Mouse (Mus musculus) erythroblast, embryonic 14.5 days (primary cell): ENCODE results near the gene Thap11. TPM values are rescaled to one million over a fixed set of nuclear protein-coding genes. Genes with fewer than 3 reads are reported as not detected.
"Not testable (repeated sequence)": the region's sequence is repeated elsewhere in the genome, so short reads cannot be mapped to it uniquely, and the experiment has no call there.

Source experiments
- H3K27me3 ChIP-seq: 2 replicates; pipeline ENCODE4 v1.6.1; 2012; ENCODE audit warnings: inconsistent platforms; ENCODE audit not compliant: control insufficient read depth
- H3K36me3 ChIP-seq: 2 replicates; pipeline ENCODE4 v1.6.1; 2012; ENCODE audit warnings: mild to moderate bottlenecking, inconsistent platforms; ENCODE audit not compliant: control insufficient read depth
- H3K4me1 ChIP-seq: 2 replicates; pipeline ENCODE4 v1.6.1; 2012; ENCODE audit warnings: inconsistent platforms; ENCODE audit not compliant: control insufficient read depth
- H3K4me3 ChIP-seq: replicated peaks from 2 replicates; pipeline ENCODE3; 2012; ENCODE audit warnings: moderate library complexity, mild to moderate bottlenecking, inconsistent platforms
- H3K9me3 ChIP-seq: 2 replicates; pipeline ENCODE4 v1.6.1; 2012; ENCODE audit warnings: low read length, inconsistent platforms, mixed read lengths; ENCODE audit not compliant: control insufficient read depth
- GATA1 ChIP-seq: IDR thresholded peaks from 2 replicates; pipeline ENCODE4 v1.6.1; 2012; ENCODE audit warnings: low read length, inconsistent platforms, mixed read lengths
- TAL1 ChIP-seq: IDR thresholded peaks from 3 replicates; pipeline ENCODE4 v1.6.1; 2012; ENCODE audit warnings: low read length, inconsistent platforms, mixed read lengths
- polyA plus RNA-seq: library from polyadenylated mRNA; stranded (reverse); fragments of >175 nt; gene quantifications from 2 replicates; pipeline ENCODE4 v1.2.3, GENCODE M21; 2012

The Thap11 gene
- polyA plus RNA-seq, 1 experiment: 2.8 TPM

- Histone ChIP-seq H3K9me3 (peaks cover 10% of the 10 kb centered on the region), H3K27me3 (no peaks in the 10 kb centered on the region; the same call in 1 of the 2 replicates), H3K36me3 (peaks cover 97% of the 10 kb centered on the region), H3K4me3 (peak overlapping the region; percentile 87), H3K4me1 (peaks cover 87% of the 10 kb centered on the region)
- TF ChIP-seq TAL1: no peak
- no peak for TF ChIP-seq GATA1
Observed at GRCm38 (mm10) chr8:105819659-105820058, 35.3 kb upstream of the Thap11 start.

- TF ChIP-seq TAL1 (peak; percentile 99), GATA1 (peak; percentile 100)
- Histone ChIP-seq H3K4me3 (peak overlapping the region; percentile 87), H3K9me3 (peaks cover 10% of the 10 kb centered on the region), H3K36me3 (peaks cover 97% of the 10 kb centered on the region), H3K4me1 (peaks cover 87% of the 10 kb centered on the region), H3K27me3 (no peaks in the 10 kb centered on the region; the same call in 1 of the 2 replicates)
Observed at GRCm38 (mm10) chr8:105820925-105821324, 34.0 kb upstream of the Thap11 start.

GRCm38 (mm10) chr8:105825506-105825905 lies 29.4 kb upstream of the Thap11 start:
- H3K9me3 ChIP-seq: peaks cover 10% of the 10 kb centered on the region
- H3K4me1 ChIP-seq: peaks cover 77% of the 10 kb centered on the region
- no peaks in the 10 kb centered on the region; the same call in 1 of the 2 replicates for H3K27me3 ChIP-seq
- peaks cover 82% of the 10 kb centered on the region for H3K36me3 ChIP-seq
- no peak for TF ChIP-seq GATA1
- H3K4me3 ChIP-seq: peak overlapping the region; percentile 87

DNA sequence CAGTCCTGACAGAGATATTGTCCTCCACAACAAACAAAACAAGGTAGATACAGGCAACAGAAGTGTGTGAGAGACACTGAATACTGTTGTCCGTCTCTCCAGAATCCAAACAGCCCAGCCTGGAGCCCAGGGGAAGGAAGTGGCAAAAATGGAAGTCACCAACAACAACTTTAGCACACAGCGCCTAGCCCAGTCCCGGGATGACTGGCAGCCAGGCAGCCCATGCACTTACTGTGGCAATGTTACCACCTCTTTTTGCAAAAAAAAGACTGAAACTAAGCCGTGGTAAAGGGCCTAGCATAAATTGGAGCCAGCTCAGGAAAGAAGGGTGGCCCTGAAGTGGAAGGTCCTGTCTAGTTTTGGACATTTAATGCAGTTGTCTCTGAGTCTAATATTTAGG lies 28.6 kb upstream of the Thap11 start:
- TF ChIP-seq GATA1 (no peak), TAL1 (no peak)
- peaks cover 78% of the 10 kb centered on the region for H3K4me1 ChIP-seq
- H3K4me3 ChIP-seq: peak overlapping the region; percentile 87
- peaks cover 10% of the 10 kb centered on the region for H3K9me3 ChIP-seq
- no peaks in the 10 kb centered on the region; the same call in 1 of the 2 replicates for H3K27me3 ChIP-seq
- H3K36me3 ChIP-seq: peaks cover 82% of the 10 kb centered on the region

- H3K4me1 ChIP-seq: peaks cover 77% of the 10 kb centered on the region
- H3K27me3 ChIP-seq: no peaks in the 10 kb centered on the region
- TF ChIP-seq TAL1 (no peak), GATA1 (no peak)
- H3K9me3 ChIP-seq: peaks cover 3% of the 10 kb centered on the region
- peaks cover 81% of the 10 kb centered on the region for H3K36me3 ChIP-seq
- H3K4me3 ChIP-seq: peak within 1 kb of the TSS; percentile 87
Observed at GRCm38 (mm10) chr8:105826861-105827848, 27.8 kb upstream of the Thap11 start, which contains the start of the genes Ranbp10 and Tsnaxip1. Gene Ranbp10, minus strand, starts transcription at chr8:105827350. Gene Tsnaxip1, plus strand, starts transcription at chr8:105827731.

DNA sequence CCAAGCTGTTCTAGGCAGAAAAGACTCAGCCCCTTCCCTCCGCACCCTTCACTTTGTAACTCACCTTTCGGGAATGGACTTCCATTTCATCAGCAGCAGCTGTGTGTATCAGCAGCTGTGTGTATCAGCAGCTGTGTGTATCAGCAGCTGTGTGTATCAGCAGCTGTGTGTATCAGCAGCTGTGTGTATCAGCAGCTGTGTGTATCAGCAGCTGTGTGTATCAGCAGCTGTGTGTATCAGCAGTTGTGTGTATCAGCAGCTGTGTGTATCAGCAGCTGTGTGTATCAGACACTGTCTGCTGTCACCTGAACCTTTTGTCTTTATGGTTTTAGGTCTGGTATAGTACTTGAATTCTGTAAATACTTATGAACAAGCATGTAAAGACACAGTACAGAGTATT lies 21.2 kb upstream of the Thap11 start:
- H3K4me1 ChIP-seq: peaks cover 73% of the 10 kb centered on the region
- TF ChIP-seq TAL1 (peak; percentile 97), GATA1 (peak; percentile 96)
- H3K4me3 ChIP-seq: peak overlapping the region; percentile 63
- H3K9me3 ChIP-seq, H3K27me3 ChIP-seq: not testable (repeated sequence)
- H3K36me3 ChIP-seq: peaks cover 35% of the 10 kb centered on the region

GRCm38 (mm10) chr8:105835318-105835717 lies 19.6 kb upstream of the Thap11 start:
- Histone ChIP-seq H3K4me1 (peaks cover 64% of the 10 kb centered on the region), H3K27me3 (no peaks in the 10 kb centered on the region), H3K4me3 (no peak overlapping the region), H3K36me3 (peaks cover 24% of the 10 kb centered on the region), H3K9me3 (no peaks in the 10 kb centered on the region)
- TF ChIP-seq TAL1 (no peak), GATA1 (no peak)

- no peak overlapping the region for H3K4me3 ChIP-seq
- TF ChIP-seq GATA1 (no peak), TAL1 (no peak)
Observed at GRCm38 (mm10) chr8:105836991-105837390, 17.9 kb upstream of the Thap11 start.

DNA sequence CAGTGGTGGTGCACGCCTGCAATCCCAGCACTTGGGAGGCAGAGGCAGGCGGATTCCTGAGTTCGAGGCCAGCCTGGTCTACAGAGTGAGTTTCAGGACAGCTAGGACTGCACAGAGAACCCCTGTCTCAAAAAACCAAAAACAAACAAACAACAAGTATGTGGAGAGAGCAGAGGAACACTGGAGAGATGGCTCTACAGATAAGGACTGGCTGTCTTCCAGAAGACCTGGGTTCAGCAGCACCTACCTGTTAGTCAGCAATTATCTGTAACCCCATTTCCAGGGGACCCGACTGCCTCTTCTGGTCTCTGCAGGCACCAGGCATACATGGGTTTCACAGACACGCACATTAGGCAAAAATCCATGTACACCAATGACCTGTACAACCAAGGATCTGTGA lies 15.7 kb upstream of the Thap11 start:
- peaks cover 8% of the 10 kb centered on the region for H3K9me3 ChIP-seq
- no peak overlapping the region for H3K4me3 ChIP-seq
- peaks cover 29% of the 10 kb centered on the region for H3K36me3 ChIP-seq
- no peaks in the 10 kb centered on the region for H3K27me3 ChIP-seq
- H3K4me1 ChIP-seq: peaks cover 29% of the 10 kb centered on the region
- peak; percentile 86 for TF ChIP-seq GATA1
- no peak for TF ChIP-seq TAL1

More at GRCm38 (mm10) chr8:105836991-105837390, 17.9 kb upstream of the Thap11 start:
- peaks cover 51% of the 10 kb centered on the region for H3K4me1 ChIP-seq
- H3K9me3 ChIP-seq: peaks cover 8% of the 10 kb centered on the region
- H3K27me3 ChIP-seq: no peaks in the 10 kb centered on the region
- H3K36me3 ChIP-seq: peaks cover 21% of the 10 kb centered on the region
